Mouse (Mus musculus): ENCODE results near the gene Stim1. TPM values are rescaled to one million over a fixed set of nuclear protein-coding genes. Genes with fewer than 3 reads are reported as not detected.

Stim1 gene
- total RNA-seq (2023), result 10 to 100 TPM; 82.9 to 83.7 TPM

GRCm38 (mm10) chr7:102267601-102268394, at the start of gene Stim1:
Gene Stim1, plus strand, starts transcription at chr7:102267806.

DNA sequence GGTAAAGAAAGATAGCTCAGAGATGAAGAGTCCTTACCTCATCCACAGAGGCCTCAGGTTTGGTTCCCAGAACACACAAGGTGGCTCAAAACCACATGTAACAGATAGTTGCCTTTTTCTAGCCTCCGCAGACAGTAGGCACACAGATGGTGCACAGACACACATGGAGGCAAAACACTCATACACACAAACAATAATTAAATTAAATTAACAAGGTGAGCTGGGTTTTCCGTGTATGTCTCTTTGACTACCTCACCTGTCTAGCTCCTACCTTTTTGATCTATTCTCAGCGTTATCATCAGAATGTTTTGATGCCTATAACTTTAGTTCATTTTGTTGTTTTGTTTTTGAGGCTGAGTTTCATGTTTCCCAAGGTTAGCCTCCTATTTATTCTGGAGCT, 11.7 kb upstream of the Stim1 start, which contains the start of gene Rhog:
TSS of gene Rhog (minus strand) at position 101 of the 400 bp plus-strand sequence.

DNA sequence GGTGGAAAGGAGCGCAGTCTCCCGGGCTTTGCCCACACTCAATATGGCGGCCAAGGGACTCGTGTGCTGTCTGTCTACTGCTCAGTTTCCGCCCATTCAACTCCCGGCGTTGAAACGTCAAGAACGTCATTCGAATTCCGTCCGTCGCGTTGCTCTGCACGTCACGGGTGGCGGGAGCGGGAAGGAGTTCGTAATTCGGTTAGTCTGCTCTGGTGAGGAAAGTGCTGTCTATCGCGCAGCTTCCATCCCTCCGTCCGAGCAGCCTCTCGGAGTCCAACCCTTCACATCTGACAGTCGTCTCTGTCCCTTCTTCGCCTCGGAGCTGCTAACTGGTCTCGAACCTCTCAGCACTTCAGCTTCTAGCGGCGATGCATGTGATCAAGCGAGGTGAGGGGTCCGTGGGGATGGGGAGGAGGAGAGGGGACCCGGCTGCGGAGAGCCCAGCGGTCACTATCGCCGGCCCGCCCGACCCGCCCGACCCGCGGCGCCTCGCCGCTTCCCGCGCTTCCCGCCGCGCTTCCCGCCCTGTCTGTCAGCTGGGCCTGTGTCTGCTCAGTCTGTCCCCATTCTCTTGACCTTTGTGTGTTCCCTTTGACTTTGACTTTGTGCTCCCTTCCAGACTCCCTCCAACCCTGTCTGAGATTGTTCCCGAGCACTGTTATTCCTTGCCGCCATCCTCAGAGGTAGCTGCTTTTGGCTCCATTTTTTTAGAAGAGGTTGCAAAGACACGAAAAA, 174.2 kb downstream of the Stim1 start, which contains the start of gene Rrm1:
TSS of gene Rrm1 (plus strand) at position 39 of the 735 bp plus-strand sequence.

GRCm38 (mm10) chr7:102481579-102481978, 214.0 kb downstream of the Stim1 start, which contains the start of gene Olfr543:
Gene Olfr543, minus strand, starts transcription at chr7:102481679.

Other genes with a start within 250 kb of the Stim1 start
- gene Il18bp, start 249.1 kb upstream of the Stim1 start, total RNA-seq (2023), result 10 to 100 TPM; 10.8 to 11.9 TPM
- gene Rnf121, start 202.3 kb upstream of the Stim1 start, total RNA-seq (2023), result 10 to 100 TPM; 41.2 to 41.7 TPM
- gene Xndc1, start 202.3 kb upstream of the Stim1 start, total RNA-seq (2023), result 10 to 100 TPM; 56.4 to 59.1 TPM
- gene Xntrpc, start 202.1 kb upstream of the Stim1 start, total RNA-seq (2023), result 1 to 10 TPM; 5.1 to 7.1 TPM
- gene Trpc2, start 184.7 kb upstream of the Stim1 start, total RNA-seq (2023), result 1 to 10 TPM; 2.4 to 3.8 TPM
- not detected for gene Art1, start 166.1 kb upstream of the Stim1 start, total RNA-seq (2023)
- 1 to 10 TPM; 1.0 to 2.2 TPM for gene Art5, start 158.3 kb upstream of the Stim1 start, total RNA-seq (2023)
- not detected for gene Chrna10, start 151.0 kb upstream of the Stim1 start, total RNA-seq (2023)
- 100 to 1,000 TPM; 103 to 111 TPM for gene Nup98, start 57.6 kb upstream of the Stim1 start, total RNA-seq (2023)
- 10 to 100 TPM; 52.2 to 57.9 TPM for gene Pgap2, start 57.6 kb upstream of the Stim1 start, total RNA-seq (2023)
- gene Rhog, start 11.8 kb upstream of the Stim1 start, total RNA-seq (2023), result 100 to 1,000 TPM; 142 to 157 TPM
- 10 to 100 TPM; 44.7 to 44.9 TPM for gene Rrm1, start 173.9 kb downstream of the Stim1 start, total RNA-seq (2023)
- gene Olfr543, start 213.9 kb downstream of the Stim1 start, total RNA-seq (2023), result not detected
- gene Olfr544, start 220.5 kb downstream of the Stim1 start, total RNA-seq (2023), result not detected
- gene Olfr545, start 231.8 kb downstream of the Stim1 start, total RNA-seq (2023), result not detected